Mouse (Mus musculus) gastrocnemius, adult 2 months (tissue): ENCODE data around the gene Slco3a1. TPM values are rescaled to one million over a fixed set of nuclear protein-coding genes. Genes with fewer than 3 reads are reported as not detected.
A peak's percentile ranks its signal among the peaks of the same experiment; 100 is the strongest.

Experiments
- DNase-seq: peaks from one replicate; pipeline ENCODE4 v3.0.0; 2022
- H3K27ac ChIP-seq: fragments of 200-600 bp; 2 replicates; pipeline ENCODE4 v1.8.1; 2022; ENCODE audit warnings: mild to moderate bottlenecking
- H3K4me3 ChIP-seq: fragments of 200-600 bp; 2 replicates; pipeline ENCODE4 v1.8.1; 2022; ENCODE audit warnings: mild to moderate bottlenecking, moderate library complexity
- CTCF ChIP-seq: fragments of 200-600 bp; IDR thresholded peaks from 2 replicates; pipeline ENCODE4 v1.8.1; 2022; ENCODE audit warnings: antibody characterized with exemption, mild to moderate bottlenecking, moderate library complexity
- intact Hi-C: fragments of 180-260 bp; cut with DNase I; formaldehyde crosslinking; loops from one replicate; pipeline ENCODE4 v1.15.1; 2025
- total RNA-seq, 2 experiments: library from RNA; stranded (reverse); gene quantifications; 2 replicates each; pipeline ENCODE4 v1.2.3; 2021

The Slco3a1 gene
- total RNA-seq, 2 experiments from 2014 or later = 67.1 to 83.8 TPM

DNA sequence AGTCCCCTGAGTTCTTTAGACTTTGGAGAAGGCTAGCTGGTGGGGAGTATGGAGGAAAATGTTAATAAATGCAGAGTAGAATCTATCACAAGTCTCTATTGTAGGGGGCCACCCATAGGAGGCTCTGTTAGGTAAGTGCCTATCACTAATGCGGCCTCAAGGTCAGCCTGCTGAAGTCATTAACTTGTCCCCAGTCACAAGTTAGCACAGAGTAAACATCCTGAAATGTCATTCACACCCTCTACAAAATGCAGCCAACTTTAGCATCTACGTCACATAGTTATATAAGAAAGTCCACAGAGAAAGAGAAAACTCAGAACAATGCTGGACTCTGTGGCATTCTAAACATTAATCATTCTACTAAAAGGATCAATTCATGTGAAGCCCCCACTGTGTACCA, 173.5 kb downstream of the Slco3a1 start:
- intact Hi-C loops = no loop called here
- peak; percentile 20 for TF ChIP-seq CTCF
- Histone ChIP-seq H3K27ac (peak overlapping the region; percentile 91), H3K4me3 (no peak overlapping the region; the same call in 1 of the 2 replicates)
- no peak for DNase-seq

DNA sequence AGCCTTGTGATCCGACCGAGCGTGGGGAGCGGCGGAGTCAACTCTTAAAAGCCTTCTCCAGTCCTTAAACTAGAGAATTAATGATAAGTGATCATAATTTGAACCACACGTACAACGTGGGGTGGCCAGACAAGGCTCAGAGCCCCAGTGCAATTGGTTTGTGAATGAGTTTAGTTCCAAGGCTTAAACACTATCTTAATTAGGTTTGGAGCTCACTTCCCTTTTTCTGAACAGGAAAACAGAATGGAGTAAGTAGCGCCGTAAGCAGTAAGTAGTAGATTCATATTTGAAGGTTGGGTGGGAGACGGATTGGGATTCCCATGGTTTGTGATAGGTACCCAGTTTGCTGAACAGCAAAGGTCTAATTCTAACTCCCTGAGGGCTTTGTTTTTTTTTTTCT, 176.7 kb downstream of the Slco3a1 start:
- H3K27ac ChIP-seq = peak overlapping the region; percentile 73
- DNase-seq = no peak
- intact Hi-C loops = no loop called here

DNA sequence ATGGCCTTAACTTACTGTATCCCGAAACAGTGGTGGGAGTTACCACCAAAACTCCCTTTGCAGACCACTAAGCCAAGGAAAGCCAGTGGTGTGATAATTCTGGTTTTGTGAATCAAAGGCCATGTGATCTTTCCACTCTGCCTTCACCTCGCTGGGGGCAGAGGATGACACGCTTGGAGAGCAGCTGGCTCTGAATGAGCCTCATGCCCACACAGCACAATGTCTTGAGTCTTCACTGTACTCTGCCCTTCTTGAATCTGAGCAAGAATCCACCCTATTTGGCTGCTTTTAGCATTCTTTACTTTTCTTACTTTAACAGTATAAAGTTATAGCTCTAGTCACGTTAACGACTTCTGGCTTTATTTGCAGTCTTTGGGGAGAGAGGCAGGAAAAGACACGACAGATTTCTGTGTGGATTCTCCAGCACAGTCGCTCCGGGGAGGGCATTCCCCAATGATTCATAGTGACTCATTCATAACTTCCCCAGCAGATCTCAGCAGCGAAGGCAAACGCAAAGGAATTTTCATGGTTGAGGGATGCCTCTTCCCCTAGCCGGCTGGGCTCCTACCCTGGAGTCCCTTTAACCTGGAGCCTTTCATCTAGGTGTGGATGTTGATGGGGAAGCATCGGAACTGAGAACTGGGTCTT, 178.1 kb downstream of the Slco3a1 start:
- intact Hi-C loops = no loop called here
- H3K4me3 ChIP-seq = no peak overlapping the region
- no peak for TF ChIP-seq CTCF
- H3K27ac ChIP-seq = peak overlapping the region; percentile 73
- DNase-seq = peak; percentile 40

More for the DNA sequence above, 176.7 kb downstream of the Slco3a1 start:
- TF ChIP-seq CTCF = no peak
- no peak overlapping the region for H3K4me3 ChIP-seq

DNA sequence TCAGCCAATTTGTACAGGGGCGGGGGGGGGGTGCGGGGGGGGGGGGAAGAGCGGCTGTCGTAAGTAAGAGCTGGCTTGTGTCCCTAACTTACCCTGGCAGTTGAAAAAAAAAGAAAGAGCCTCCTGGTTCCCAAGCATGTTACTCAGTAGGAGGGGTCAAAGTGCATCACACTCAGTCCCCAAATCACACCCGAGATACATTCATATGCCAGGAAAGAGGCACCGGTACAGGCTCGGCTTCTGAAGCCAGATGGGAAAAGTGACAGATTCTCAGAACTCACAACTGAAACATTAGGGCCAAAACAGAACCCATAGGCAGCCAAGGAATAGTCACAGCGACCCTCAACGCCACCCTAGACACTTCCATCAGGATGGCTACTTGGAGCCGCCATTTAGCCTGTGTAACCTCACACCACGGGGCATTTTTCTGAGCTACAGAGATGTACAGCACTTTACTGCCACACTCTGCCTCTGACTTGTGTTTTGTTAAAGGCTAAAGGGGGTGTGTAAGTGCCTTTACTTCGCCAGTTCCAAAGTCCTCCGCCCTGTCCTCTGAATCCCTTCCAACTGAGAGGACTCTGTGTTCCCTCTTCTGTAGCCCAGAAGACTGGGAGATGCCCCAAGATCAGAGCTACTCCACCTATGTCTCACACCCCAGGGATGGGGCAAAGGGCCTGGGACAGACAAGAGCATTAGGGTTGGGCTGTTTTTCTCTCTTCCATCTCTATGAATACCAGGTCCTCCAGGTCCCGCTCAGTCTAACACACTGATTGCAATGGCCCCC, 179.2 kb downstream of the Slco3a1 start:
- no peak for TF ChIP-seq CTCF
- DNase-seq = peak; percentile 64
- Histone ChIP-seq H3K27ac (peak overlapping the region; percentile 73), H3K4me3 (no peak overlapping the region)
- intact Hi-C loops = no loop called here

DNA sequence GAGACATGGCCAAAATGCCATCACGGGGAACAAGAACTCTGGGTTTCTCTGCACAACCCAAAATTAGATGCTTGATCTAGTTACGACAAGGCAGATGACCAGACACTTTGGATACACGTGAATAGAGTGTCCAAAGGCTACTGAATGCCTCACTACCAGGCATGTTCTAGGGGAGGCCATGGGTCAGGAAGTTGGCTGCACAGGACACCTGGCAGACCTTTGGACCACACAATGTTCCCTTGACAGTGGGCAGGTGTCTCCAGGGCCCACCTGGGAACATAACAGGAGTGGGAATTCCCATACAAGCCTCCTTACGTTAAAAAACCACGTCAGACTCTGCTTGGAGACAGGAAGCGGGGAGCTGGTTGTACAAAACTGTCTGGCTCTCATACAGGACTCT, 181.5 kb downstream of the Slco3a1 start:
- Histone ChIP-seq H3K4me3 (no peak overlapping the region), H3K27ac (peak overlapping the region; percentile 48)
- TF ChIP-seq CTCF = no peak
- intact Hi-C loops = loop anchor here (5.0 kb wide), 2 partner anchors 329 to 494 kb away; no protein-coding TSS in a partner anchor
- DNase-seq = no peak

DNA sequence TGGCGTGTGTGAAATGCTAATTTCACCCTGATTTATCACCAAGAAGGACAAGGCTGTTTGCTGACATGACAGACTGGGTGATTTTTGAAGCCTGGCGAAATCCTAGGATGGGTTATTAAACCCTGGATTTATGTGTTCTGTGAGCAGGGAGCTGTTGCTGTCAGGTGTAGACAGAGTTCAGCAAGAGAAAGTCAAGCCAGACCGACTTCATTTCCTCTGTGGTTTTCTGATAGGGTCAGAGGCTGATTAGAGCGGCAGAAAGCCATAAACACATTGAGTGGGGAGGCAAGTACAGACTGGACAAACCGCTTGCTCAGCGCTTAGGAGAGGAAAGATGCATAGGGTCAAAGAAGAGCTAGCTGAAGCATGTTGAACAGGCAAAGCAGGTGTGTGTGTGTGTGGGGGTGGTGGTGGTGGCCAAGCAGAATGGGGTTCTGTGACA, 182.4 kb downstream of the Slco3a1 start:
- Histone ChIP-seq H3K4me3 (no peak overlapping the region), H3K27ac (peak overlapping the region; percentile 10; the same call in 1 of the 2 replicates)
- DNase-seq = no peak
- TF ChIP-seq CTCF = no peak
- intact Hi-C loops = loop anchor here (5.0 kb wide), 2 partner anchors 330 to 495 kb away; no protein-coding TSS in a partner anchor

DNA sequence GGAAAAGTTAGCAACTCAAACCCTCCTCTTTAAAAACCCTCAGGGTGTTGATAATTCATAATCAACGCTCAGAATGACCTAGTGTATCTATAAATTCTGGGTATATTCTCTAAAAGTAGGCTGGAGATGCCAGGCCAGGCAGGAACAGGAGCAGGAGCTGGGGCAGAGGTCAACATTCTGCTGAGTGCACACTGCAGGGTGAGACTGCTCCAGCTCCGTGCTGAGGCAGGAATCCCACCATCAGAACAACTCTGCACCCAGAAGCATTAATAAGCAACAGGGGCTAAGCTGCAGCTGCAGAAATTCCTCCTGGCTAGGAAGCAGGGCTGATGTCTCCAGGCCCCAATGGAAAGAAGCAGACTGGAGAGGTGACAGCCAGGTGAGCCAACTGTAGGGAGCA, 182.9 kb downstream of the Slco3a1 start:
- no peak for TF ChIP-seq CTCF
- DNase-seq = no peak
- intact Hi-C loops = loop anchor here (1.0 to 5.0 kb wide), 4 partner anchors 183 to 742 kb away; partner anchors contain the start of gene Slco3a1
- Histone ChIP-seq H3K27ac (peak overlapping the region; percentile 10; the same call in 1 of the 2 replicates), H3K4me3 (no peak overlapping the region)

DNA sequence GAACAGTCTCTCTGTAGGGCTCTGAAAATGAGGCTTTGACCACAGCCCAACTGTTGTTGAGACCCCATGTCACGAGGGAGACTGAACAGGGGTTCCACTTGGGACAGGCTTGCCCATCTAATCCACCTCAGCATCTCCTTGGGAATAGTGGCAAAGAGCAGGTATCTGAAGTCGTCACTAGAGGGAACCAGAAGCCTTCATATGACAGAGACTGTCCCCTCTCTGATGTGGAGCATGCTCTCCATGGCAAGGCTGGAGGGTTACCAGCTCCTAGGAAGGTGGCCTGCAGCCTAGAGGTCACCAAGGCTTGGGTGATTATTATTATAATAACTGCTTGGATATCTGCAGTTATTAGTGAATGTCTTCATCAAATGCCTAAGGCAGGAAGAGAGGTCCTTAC, 183.4 kb downstream of the Slco3a1 start:
- DNase-seq = peak; percentile 71
- intact Hi-C loops = loop anchor here (1.0 to 5.0 kb wide), 4 partner anchors 184 to 742 kb away; partner anchors contain the start of gene Slco3a1

DNA sequence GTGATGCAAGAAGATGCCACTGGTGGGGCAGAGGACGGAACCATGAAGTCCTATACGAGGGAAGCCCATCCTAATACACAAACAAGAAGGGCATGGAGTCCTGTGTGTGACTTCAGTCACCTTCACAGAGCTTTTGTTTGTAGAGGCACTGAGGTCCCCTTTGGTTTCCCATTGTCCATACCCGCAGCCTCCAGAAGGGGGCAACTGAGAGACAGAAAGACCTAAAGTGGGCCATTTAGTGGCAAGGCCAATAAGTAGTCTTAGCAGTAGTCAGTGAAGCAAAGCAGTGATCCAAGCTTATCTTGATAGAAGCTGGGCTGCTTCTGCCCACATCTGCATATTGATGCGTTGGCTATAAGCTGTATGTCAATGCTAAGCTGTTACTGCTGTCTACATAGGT, 184.9 kb downstream of the Slco3a1 start:
- TF ChIP-seq CTCF = peak; percentile 56
- Histone ChIP-seq H3K4me3 (no peak overlapping the region), H3K27ac (no peak overlapping the region)
- DNase-seq = peak; percentile 45
- intact Hi-C loops = loop anchor here (2.0 to 5.0 kb wide), 3 partner anchors 185 to 498 kb away; partner anchors contain the start of gene Slco3a1

More for the DNA sequence above, 183.4 kb downstream of the Slco3a1 start:
- peak; percentile 82 for TF ChIP-seq CTCF
- H3K4me3 ChIP-seq = no peak overlapping the region
- peak overlapping the region; percentile 10; the same call in 1 of the 2 replicates for H3K27ac ChIP-seq

DNA sequence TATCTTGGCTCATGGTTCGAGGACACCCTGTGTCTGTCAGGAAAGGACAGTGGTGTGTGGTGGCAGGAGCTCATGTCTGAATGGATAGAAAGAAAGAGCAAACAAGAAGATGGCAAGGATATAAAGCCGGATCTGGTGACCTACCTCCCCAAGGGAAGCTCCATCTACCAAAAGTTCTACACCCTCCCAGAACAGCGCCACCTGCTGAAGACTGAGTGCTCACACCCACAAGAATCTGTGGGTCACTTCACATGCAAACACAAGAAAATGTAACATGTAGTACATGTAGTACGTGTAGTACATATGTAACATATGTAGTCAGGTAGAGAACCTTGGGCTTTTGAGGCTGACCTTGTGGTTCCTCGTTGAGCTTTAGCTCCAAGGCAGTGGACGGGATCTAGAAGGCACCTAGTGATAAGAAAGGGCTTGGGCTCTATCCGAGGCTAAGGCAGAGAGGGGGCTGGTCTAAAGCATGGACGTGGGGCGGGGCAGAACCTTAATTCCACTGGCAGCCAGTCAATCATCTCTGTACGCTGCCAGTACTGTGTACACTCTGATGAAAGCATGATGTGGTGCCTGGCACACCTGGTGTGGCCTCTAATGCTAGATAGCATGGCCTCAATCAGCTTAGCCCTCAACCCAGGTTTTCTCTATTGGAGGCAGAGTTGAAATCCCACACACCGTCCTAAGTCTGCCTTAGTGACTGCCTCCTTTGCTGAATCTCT, 186.2 kb downstream of the Slco3a1 start:
- TF ChIP-seq CTCF = peak; percentile 36

DNA sequence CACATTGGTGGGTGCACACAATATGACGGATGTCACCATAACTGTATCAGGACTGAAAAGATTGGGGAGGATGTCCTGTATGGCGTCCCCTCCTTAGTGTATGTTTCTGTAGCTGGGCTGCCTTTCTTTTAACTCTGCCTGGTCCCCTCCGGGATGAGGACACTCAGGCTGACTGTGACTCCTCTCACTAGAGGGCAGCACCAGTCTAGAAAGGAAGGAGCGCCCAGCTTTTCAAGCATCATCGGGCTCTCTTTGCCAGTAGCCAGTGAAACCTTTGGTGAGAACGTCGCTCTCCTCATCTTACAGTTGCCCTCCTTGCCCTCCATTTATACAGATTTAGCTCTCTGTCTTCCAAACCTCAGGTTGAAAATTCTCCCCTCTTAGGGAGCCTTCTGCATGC, 187.2 kb downstream of the Slco3a1 start:
- TF ChIP-seq CTCF = peak; percentile 74
- intact Hi-C loops = loop anchor here (1.0 kb wide), 1 partner anchor 743 kb away; no protein-coding TSS in a partner anchor
- peak; percentile 60 for DNase-seq

More for the DNA sequence above, 186.2 kb downstream of the Slco3a1 start:
- intact Hi-C loops = no loop called here
- Histone ChIP-seq H3K4me3 (no peak overlapping the region), H3K27ac (no peak overlapping the region)
- DNase-seq = no peak

DNA sequence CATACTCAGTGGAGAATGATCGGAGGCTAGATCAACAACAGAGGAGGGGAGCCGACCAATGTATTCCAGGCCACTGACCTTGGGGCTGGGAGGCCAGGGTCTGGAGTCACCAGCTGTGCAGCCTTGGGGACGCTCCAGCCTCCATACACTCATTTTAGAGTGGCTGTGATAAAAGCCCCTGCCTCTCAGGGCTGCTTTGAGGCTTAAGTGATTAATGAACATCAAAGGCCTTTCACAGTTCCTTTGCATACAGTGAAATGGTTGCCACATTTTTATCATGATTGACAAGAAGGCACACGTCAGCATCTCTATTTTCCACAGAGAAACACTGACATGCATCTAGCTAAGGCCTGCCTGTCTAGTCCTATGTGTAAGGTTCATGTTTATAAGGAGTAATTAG, 189.0 kb downstream of the Slco3a1 start:
- H3K27ac ChIP-seq = no peak overlapping the region
- TF ChIP-seq CTCF = no peak
- no peak for DNase-seq
- intact Hi-C loops = no loop called here
- H3K4me3 ChIP-seq = no peak overlapping the region

More for the DNA sequence above, 187.2 kb downstream of the Slco3a1 start:
- H3K27ac ChIP-seq = no peak overlapping the region
- no peak overlapping the region for H3K4me3 ChIP-seq
